Mouse (Mus musculus) NIH3T3 (cell line): ENCODE measurements around the gene F5.

ENCODE experiments used
- DNase-seq: peaks from one replicate; pipeline ENCODE4 v3.0.0-alpha.2; 2012; ENCODE audit warnings: low read depth

F5 gene

GRCm38 (mm10) chr1:164151387-164152088 lies at the start of gene F5:
F5 (plus strand) TSS chr1:164151838.
- DNase-seq, result no peak

DNA sequence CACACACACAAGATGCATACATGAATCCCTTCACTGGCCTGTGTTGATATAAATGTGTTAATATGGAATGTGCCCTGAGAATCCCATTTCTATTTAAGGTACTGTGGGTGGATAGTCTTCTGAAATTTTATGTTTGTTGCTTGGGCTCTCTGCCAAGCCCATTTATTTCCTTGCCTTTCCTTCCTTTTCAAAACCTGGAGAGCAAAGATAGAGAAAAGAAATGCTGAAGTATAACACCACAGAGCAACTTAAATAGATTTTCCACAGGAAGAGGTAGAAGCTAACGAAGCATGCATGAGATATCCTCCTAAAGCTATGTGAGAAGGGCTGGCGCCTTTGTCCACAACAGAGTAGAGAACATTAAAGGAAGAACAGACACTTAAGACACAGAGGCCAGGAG lies 41.9 kb upstream of the F5 start:
- peak; percentile 24 for DNase-seq

DNA sequence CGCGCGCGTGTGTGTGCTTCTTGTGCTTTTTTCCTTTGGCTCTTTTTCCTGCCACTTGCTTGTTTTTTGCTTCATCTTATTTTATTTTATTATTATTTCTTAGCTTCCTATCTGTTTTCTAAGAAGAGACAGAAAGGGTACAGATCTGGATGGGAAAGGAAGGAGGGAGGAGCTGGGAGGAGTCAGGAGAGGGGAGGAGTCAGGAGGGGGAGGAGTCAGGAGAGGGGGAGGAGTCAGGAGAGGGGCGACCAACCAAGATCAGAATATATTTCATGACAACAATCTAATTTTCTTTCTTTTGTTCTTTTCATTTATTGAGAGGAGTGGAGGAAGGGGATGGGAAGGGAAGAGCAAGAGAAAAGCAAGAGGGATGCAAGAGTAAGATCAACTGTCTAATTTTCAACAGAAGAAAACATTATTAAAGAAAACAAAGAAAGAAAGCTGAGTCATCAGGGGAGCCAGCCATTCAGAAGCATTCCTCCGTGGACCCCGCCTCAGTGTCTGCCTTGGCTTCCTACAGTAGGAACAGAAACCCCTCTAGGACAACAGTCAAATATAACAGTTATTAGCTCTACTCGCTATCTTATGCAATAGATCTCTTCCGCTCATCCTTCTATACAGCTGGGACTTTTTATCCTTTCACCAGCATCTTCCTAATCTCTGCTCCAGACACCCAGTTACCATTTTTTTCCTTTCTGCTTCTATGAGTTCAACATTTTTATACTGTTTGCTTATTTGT lies 40.9 kb upstream of the F5 start:
- DNase-seq, result no peak

DNA sequence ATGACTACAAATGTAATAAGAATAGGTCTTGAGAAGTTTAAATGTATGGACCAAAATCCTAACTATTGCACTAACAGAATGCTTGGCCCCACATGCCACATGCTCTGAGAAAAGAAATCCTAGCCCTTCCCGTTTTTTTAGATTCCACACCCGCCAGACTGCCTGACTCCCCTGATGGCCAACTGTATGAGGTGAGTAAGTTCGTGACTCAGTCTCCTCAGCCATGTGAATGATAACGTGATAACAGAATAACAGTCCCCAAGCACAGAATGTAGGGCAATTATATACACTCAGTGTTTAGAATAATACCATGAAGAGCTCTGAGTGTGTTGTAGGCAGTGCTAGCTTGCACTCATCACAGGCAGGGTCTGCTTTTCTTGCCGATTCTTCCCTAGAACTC lies 37.4 kb upstream of the F5 start:
- DNase-seq, result peak; percentile 27

GRCm38 (mm10) chr1:164114947-164115493 lies 36.6 kb upstream of the F5 start, which contains the start of gene Selp:
Selp (plus strand) TSS chr1:164115264.
- peak; percentile 60 for DNase-seq

GRCm38 (mm10) chr1:164115647-164116046 lies 36.0 kb upstream of the F5 start:
- DNase-seq, result no peak

DNA sequence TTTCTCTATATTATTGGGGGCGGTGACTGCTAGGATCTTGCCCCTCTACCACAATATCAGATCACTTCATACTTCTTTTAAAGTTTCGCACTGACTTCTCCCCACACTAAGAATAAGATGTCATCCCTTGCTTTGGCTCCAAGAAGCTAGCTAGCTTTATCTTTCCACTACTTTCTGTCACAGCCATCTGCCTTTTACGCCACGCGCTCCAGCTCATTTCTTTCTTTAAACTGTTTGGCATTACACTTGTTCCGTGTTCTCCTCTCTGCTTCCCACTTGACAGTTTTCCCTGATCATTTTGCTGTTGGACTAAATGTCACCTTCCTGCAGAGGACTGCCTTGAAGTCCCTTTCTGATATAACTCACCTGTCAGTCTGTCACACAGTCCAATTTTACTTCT lies 33.8 kb upstream of the F5 start:
- DNase-seq, result no peak

DNA sequence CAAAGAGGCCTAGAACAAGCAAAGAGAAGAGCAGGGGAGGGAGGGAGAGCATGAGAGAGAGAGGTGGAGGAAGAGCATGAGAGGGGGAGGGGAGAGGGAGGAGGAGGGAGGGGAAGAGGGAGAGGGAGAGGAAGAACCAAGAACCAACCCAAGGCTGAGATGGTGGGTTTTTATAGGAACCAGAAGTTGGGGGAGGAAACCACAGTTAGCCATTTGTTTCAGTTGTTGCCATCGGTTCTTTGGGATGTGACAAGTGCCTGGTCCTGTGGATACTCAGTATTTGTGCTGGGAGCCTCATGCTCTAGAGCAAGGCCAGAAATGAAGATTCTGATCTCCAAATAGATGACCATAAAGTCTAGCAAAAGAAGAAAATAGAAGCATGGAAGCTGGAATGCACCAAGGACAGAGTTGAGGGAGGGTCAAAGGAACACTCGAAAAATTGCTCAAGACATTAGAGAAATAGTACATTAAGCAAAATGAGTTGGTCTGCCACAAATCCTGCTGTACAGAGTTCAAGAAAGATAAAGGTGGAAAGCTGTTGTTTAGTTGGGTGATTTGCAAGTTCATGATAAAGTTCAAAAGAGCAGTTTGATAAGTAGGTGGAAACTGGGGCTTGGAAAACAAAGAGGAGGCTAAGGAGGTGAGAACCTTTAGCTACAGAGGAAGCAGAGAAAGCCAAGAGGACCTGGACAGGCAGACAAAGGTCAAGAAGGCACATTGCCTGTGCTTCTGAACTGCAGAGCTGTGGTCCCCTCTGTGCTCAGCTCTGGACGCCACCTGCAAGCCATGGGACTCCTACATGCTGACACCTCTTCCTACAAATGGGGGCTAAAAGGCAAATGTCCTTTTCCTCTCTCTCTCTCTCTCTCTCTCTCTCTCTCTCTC lies 31.5 kb upstream of the F5 start:
- no peak for DNase-seq

DNA sequence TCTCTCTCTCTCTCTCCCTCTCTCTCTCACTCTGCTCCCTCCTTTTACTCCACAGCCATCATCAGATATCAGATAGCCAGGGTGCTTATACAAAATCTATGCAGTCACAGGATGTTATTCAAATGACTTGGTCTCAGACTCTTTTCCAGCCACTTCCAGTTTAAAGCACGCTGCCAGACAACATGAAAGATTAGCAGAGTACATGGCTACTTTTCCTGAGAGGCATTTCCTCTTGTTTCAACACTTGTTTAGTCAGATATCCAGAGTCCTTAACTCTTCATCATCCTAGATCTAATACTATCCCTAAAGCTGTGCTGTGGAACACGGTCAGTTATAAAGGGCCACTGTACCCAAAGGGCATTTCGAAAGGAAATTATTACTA lies 30.9 kb upstream of the F5 start:
- DNase-seq, result no peak

- peak; percentile 65 for DNase-seq
Measured at GRCm38 (mm10) chr1:164123836-164124235, 27.8 kb upstream of the F5 start.

DNA sequence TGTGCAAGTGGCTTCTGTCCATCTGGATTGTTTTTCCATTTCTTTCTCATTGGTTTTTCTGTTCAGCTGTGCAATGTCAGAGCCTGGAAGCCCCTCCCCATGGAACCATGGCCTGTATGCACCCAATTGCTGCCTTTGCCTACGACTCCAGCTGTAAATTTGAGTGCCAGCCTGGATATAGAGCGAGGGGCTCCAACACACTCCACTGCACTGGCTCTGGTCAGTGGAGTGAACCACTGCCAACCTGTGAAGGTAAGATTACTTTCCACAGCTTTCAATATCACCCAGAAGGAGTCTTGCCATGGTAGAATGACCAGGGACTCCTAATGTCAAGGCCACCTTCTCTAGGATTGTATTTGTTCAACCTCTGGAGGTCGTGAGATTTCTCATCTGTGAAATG lies 21.6 kb upstream of the F5 start:
- no peak for DNase-seq

DNA sequence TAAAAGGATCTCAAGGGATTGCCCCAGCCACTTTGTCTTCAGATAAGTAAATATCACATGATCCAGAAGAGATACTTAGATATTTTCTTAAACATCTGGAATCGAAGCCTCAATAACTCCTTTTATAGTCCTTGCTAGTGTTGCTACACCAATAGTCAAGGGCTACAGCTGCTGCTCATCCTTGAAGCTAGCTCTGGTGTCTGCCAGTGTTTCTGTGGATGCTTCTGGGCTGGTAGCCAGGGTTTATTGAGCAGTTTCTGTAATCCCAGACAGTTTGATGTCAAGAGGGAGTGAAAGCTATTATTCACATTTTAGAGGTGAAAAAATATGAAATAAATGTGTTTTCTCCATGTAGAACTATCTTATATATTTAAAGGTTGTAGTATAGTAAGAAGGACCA lies 19.0 kb upstream of the F5 start:
- peak; percentile 41 for DNase-seq

DNA sequence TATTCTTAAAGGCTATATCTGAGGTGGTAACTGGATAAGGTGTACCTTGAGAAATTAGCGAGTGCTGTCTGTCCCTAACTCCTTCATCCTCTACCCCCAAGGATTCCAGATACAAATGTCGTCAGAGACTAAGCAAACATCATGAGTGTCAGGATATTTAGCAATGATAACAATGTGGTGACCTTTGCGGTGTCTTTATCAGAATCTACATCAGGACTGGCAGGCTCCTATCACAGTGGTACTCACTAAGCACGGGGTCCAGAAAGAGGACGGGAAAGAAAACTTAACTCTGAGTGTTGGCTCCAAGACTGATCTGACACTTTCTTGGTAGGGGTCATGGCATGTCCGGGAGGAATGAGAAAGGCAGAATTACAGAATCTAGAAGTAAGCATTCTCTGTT lies 17.5 kb upstream of the F5 start:
- no peak for DNase-seq

- DNase-seq, result peak; percentile 11
Measured at GRCm38 (mm10) chr1:164135360-164135759, 16.3 kb upstream of the F5 start.

DNA sequence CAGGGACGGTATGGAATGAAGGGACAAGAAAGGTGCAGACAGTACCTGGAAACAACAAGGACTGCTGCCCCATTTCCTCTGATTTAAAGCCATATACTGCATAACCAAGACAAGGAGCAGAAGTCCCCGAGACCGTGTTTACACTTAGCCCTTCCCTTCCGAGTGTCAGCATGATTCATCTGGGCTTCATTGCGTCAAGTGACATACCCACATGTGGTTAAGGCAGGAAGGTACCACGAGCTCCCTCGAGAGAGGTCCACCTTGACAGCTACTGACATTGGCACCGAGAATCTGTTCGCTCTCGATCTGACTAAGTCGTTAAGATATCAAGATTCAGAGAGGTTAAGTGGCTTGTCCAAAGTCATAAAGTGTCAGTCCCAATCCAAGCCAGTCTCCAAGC lies 15.7 kb upstream of the F5 start:
- DNase-seq, result no peak

DNA sequence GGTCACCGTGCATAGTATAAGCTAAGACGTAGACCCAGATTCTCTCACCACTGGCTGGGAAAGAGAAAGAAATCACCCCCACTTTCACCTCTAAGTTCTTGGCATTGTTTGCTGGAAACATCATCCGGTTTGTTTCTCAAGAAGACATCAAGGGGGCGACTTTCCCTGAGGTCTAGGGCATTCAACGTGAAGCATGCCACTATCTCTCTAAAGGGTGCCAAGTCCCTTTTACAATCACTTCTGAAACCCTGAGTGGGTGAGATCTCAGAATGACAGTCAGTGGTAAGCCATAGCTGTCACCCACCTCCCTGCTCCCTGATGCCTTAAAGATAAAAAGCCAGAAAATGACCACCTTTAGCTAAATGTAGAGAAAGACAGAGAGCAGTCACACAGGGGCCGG lies 15.0 kb upstream of the F5 start:
- DNase-seq, result no peak

DNA sequence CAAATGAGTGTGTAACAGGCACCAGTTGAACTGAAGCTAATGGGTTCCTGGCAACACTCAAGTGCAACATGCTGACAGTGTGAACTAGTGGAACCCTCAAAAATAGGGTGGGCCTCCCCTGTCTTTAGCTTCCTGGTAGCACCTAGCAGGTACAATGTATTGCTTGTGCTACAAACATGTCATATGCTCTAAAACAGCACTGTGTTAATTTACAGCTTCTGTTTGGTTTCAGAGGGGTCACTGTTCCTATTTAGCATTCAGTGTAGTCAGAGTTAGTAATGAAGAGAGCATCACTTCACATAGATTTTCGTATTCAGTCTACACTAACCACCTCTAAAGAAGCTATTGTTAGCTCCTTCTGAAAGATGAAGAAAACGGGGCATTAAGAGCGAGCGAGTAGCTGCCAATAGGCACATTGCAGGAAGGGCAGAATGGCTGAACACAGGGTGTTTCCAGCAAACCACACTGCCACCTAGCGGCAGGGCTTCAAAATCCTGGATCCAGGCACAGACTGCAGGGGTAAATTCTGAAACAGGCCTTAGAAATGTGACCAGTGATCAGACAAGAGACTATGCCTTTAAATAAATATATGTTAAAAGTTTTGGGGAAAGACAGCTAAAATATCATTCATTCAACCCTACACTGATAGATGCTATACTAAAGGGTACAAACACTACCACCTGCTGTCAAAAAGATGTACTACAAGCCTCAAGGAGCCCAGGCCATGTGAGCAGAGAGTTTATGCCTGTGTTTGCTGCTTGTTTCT lies 13.1 kb upstream of the F5 start:
- DNase-seq, result peak; percentile 94

DNA sequence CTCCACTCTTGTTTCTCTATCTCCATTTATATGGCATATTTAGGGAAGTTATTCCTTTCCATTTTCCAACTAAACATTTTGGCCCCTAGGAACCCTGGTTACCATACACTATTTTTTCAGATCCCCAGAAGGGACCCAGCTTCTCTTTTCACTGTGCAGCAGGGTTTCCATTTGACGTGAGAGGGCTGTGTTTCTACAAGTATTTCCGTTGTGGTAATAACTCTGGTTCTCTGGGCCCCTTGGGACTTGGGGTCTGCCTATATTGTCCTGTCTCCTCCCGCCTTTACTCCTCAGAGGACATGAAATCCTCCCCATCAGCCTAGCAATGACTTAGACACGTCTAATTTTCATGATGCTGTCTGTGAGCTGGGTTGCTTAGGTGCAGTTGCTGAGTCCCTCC lies 12.2 kb upstream of the F5 start:
- no peak for DNase-seq

- no peak for DNase-seq
Measured at GRCm38 (mm10) chr1:164149083-164149482, 2.6 kb upstream of the F5 start.

DNA sequence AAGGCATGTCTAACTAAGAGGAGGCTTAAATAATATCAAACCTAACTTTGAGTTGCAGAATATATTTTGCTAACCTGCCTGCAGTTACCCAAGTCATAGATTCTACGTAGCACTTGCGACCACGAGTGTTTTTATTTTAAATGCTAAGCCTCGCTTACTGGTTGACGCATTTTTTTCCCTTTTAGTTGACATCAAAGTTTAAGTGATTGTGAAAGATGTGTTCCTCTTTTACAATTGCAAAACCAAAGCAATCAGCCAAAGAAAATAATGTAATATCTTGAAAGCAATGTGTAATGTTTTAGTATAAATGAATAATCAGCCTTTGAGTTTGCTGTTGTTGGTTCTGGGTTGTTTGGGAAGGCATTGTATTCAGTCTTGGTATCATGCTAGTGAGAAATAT lies 1.2 kb downstream of the F5 start:
- DNase-seq, result no peak

DNA sequence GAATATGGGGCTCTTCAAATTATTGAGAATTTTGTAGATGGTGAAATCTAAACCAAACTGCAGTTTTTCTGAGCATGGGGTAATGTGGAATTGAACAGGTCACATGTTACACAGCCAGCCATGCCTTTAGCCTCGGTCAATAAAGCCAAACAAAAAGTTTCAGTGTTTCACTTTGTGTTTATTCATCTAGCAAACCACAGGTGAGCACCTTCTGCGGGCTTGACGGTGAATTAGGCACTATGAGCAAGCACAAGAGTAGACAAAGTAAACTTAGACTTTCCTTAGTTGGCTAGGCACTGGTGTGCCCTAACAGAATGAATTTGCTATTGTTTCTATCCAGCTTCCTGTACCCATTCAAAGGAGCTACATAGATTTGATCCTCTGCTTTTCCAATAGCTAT lies 3.3 kb downstream of the F5 start:
- DNase-seq, result no peak

- no peak for DNase-seq
Measured at GRCm38 (mm10) chr1:164158571-164158970, 6.9 kb downstream of the F5 start.
